Mouse (Mus musculus) kidney, embryonic 16.5 days (tissue): Measurements from ENCODE around the gene Lingo1. TPM values are rescaled to one million over a fixed set of nuclear protein-coding genes. Genes with fewer than 3 reads are reported as not detected.

Source experiments
- ATAC-seq: fragments of 200-750 bp; cut with Nextera tagmentation; 2 replicates; pipeline ENCODE4 v1.8.0; 2017; ENCODE audit warnings: moderate TSS enrichment; ENCODE audit not compliant: low FRiP score, low TSS enrichment
- H3K27ac ChIP-seq: fragments of 300-500 bp; sonication (generic); 2 replicates; pipeline ENCODE4 v1.5.1; 2014; ENCODE audit warnings: low read length
- H3K27me3 ChIP-seq: fragments of 300-500 bp; sonication (generic); 2 replicates; pipeline ENCODE4 v1.6.1; 2014; ENCODE audit warnings: low read length, control low read depth, mixed read lengths; ENCODE audit not compliant: insufficient read depth
- H3K36me3 ChIP-seq: fragments of 300-500 bp; sonication (generic); 2 replicates; pipeline ENCODE4 v1.6.1; 2014; ENCODE audit warnings: low read length, control low read depth, mixed read lengths; ENCODE audit not compliant: insufficient read depth
- H3K4me1 ChIP-seq: fragments of 300-500 bp; sonication (generic); 2 replicates; pipeline ENCODE4 v1.6.1; 2014; ENCODE audit warnings: low read length, control low read depth, mixed read lengths; ENCODE audit not compliant: insufficient read depth
- H3K4me2 ChIP-seq: fragments of 300-500 bp; sonication (generic); replicated peaks from 2 replicates; pipeline ENCODE4 v1.6.1; 2014; ENCODE audit warnings: low read depth, low read length
- H3K4me3 ChIP-seq: fragments of 300-500 bp; sonication (generic); 2 replicates; pipeline ENCODE4 v1.5.1; 2014; ENCODE audit warnings: mild to moderate bottlenecking, low read length
- H3K9ac ChIP-seq: fragments of 300-500 bp; sonication (generic); replicated peaks from 2 replicates; pipeline ENCODE4 v1.6.1; 2014; ENCODE audit warnings: low read length
- H3K9me3 ChIP-seq: fragments of 300-500 bp; sonication (generic); 2 replicates; pipeline ENCODE4 v1.6.1; 2016; ENCODE audit warnings: low read length, control low read depth
- WGBS: fragments of 180-500 bp; shearing (Covaris S2); extraction: QIAGEN DNeasy Blood & Tissue Kit; methylation state at CpG from one replicate; pipeline ENCODE4 v1.1.7; 2014; 5-methylcytosine and 5-hydroxymethylcytosine counted together
- polyA plus RNA-seq: library from polyadenylated mRNA; unstranded; fragments of >200 nt; fragmentation: Nextera tagmentation; extraction: Ambion mirVana; gene quantifications from 2 replicates; pipeline ENCODE4 v1.2.1, GENCODE M21; 2015

Lingo1 gene
- polyA plus RNA-seq, 1 experiment from 2014 or later: 3.2 TPM

- H3K4me2 ChIP-seq: no peak overlapping the region
- H3K9ac ChIP-seq: no peak overlapping the region
- H3K27ac ChIP-seq: no peak overlapping the region
- H3K4me3 ChIP-seq: no peak overlapping the region
- WGBS: 50% methylated on average over 11 of the region's 11 CpGs
- no peaks in the 10 kb centered on the region for H3K27me3 ChIP-seq
- no peak for ATAC-seq
- peaks cover 15% of the 10 kb centered on the region for H3K4me1 ChIP-seq
- no peaks in the 10 kb centered on the region for H3K36me3 ChIP-seq
- no peaks in the 10 kb centered on the region for H3K9me3 ChIP-seq
Observed at GRCm38 (mm10) chr9:56600655-56601054, 195.6 kb downstream of the Lingo1 start.

DNA sequence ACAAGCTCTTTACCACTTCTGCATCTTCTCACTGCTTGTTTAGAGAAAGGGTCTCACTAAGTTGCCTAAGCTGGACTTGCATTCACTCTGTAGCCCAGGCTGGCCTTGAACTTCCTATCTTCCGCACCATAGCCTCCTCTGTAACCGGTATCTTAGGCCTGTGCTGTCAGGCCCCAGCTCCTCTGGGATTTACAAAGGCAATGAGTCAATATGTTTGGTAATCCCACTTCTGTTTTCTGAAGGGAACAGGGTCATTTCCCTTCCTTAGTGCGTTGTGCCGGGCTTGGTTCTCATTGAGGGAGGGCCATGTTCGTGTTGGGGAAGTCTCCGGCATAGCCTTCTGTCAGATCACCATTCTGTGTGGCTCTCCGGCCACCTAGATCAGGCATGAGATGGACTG is 203.6 kb downstream of the Lingo1 start:
- Histone ChIP-seq H3K27ac (no peak overlapping the region), H3K4me3 (no peak overlapping the region), H3K9me3 (no peaks in the 10 kb centered on the region), H3K4me2 (no peak overlapping the region), H3K4me1 (no peaks in the 10 kb centered on the region), H3K9ac (no peak overlapping the region), H3K27me3 (no peaks in the 10 kb centered on the region), H3K36me3 (no peaks in the 10 kb centered on the region)
- no peak for ATAC-seq
- WGBS: 84% methylated on average over 7 of the region's 7 CpGs

DNA sequence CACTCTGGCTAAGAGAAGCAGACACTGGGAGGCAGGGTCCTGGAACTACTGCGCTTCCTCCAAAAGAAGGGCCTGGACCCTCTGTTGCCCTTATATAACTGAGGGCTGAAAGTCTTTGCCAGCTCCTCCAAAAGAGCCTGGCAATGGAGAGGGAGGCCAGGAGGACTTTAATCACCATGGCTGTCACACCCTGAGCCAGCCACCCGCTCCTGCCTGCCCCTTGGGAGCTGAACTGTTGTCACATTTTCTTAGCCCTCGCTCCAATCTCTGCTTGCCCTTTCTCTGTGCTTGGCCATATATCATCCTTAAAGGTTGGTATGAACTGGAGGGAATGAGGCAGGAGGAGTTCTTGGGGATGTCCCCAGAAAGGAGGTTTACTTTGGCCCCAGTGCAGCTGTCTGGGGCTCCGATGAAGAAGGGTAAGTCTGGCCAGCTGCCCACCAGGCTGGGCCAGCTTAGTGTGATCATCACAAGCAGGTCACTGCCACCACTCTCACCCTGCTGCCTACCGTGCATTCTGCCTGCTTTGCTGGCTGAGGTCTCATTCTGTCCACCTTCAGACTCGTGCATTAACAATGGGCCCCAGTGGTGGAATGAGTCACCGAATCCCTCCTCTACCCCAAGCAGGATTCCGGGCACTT is 204.9 kb downstream of the Lingo1 start:
- no peak for ATAC-seq
- Histone ChIP-seq H3K27me3 (no peaks in the 10 kb centered on the region), H3K4me2 (no peak overlapping the region), H3K4me3 (no peak overlapping the region), H3K36me3 (no peaks in the 10 kb centered on the region), H3K9ac (no peak overlapping the region), H3K9me3 (no peaks in the 10 kb centered on the region), H3K27ac (no peak overlapping the region), H3K4me1 (no peaks in the 10 kb centered on the region)
- WGBS: 56% methylated on average over 8 of the region's 8 CpGs

- no peak overlapping the region for H3K4me2 ChIP-seq
- no peaks in the 10 kb centered on the region for H3K27me3 ChIP-seq
- H3K4me1 ChIP-seq: no peaks in the 10 kb centered on the region
- H3K36me3 ChIP-seq: no peaks in the 10 kb centered on the region
- WGBS: 42% methylated on average over 5 of the region's 5 CpGs
- H3K9ac ChIP-seq: no peak overlapping the region
- ATAC-seq: no peak
- no peaks in the 10 kb centered on the region for H3K9me3 ChIP-seq
- no peak overlapping the region for H3K27ac ChIP-seq
- no peak overlapping the region for H3K4me3 ChIP-seq
Observed at GRCm38 (mm10) chr9:56589762-56590161, 206.5 kb downstream of the Lingo1 start.

GRCm38 (mm10) chr9:56584043-56584424 is 212.2 kb downstream of the Lingo1 start:
- H3K36me3 ChIP-seq: no peaks in the 10 kb centered on the region
- no peak overlapping the region for H3K4me3 ChIP-seq
- H3K9me3 ChIP-seq: no peaks in the 10 kb centered on the region
- H3K4me1 ChIP-seq: no peaks in the 10 kb centered on the region
- ATAC-seq: peak; percentile 43; the same call in 1 of the 2 replicates
- WGBS: 53% methylated on average over 7 of the region's 7 CpGs
- H3K27me3 ChIP-seq: no peaks in the 10 kb centered on the region
- H3K9ac ChIP-seq: no peak overlapping the region
- no peak overlapping the region for H3K27ac ChIP-seq
- no peak overlapping the region for H3K4me2 ChIP-seq

- Histone ChIP-seq H3K27ac (no peak overlapping the region), H3K4me1 (no peaks in the 10 kb centered on the region), H3K9ac (no peak overlapping the region), H3K36me3 (no peaks in the 10 kb centered on the region), H3K9me3 (no peaks in the 10 kb centered on the region), H3K27me3 (no peaks in the 10 kb centered on the region), H3K4me3 (no peak overlapping the region), H3K4me2 (no peak overlapping the region)
- ATAC-seq: no peak
- WGBS: 63% methylated on average over 11 of the region's 11 CpGs
Observed at GRCm38 (mm10) chr9:56583139-56584042, 212.9 kb downstream of the Lingo1 start.

- no peaks in the 10 kb centered on the region for H3K27me3 ChIP-seq
- no peaks in the 10 kb centered on the region for H3K9me3 ChIP-seq
- no peaks in the 10 kb centered on the region for H3K36me3 ChIP-seq
- H3K9ac ChIP-seq: no peak overlapping the region
- H3K27ac ChIP-seq: no peak overlapping the region
- no peak for ATAC-seq
- no peak overlapping the region for H3K4me3 ChIP-seq
- H3K4me2 ChIP-seq: no peak overlapping the region
- H3K4me1 ChIP-seq: no peaks in the 10 kb centered on the region
- WGBS: 49% methylated on average over 8 of the region's 8 CpGs
Observed at GRCm38 (mm10) chr9:56582628-56583027, 213.6 kb downstream of the Lingo1 start.

DNA sequence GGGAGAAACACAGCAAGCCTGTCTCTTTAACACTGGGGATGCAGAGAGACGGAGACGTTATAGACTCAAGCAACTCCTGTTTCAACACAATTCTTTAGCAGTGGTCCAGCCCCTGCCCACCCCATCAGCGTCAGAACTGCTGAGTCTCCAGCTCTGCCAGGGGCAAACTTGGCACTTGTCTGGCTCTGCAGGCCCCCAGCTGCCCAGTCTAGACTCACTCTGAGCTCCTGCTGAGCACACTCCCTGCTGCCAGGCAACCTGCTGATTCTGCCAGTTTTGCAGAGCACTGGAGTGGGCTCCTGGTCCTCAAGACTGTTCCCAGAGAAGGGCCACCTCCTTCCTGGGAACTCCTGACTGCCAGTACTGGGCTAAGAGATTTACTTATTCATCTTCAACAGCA is 214.6 kb downstream of the Lingo1 start:
- H3K4me2 ChIP-seq: no peak overlapping the region
- no peak overlapping the region for H3K27ac ChIP-seq
- no peaks in the 10 kb centered on the region for H3K9me3 ChIP-seq
- H3K9ac ChIP-seq: no peak overlapping the region
- no peaks in the 10 kb centered on the region for H3K4me1 ChIP-seq
- H3K4me3 ChIP-seq: no peak overlapping the region
- 59% methylated on average over 3 of the region's 3 CpGs for WGBS
- H3K36me3 ChIP-seq: no peaks in the 10 kb centered on the region
- H3K27me3 ChIP-seq: no peaks in the 10 kb centered on the region
- ATAC-seq: no peak

GRCm38 (mm10) chr9:56581016-56581415 is 215.3 kb downstream of the Lingo1 start:
- no peaks in the 10 kb centered on the region for H3K27me3 ChIP-seq
- H3K36me3 ChIP-seq: no peaks in the 10 kb centered on the region
- no peaks in the 10 kb centered on the region for H3K4me1 ChIP-seq
- H3K27ac ChIP-seq: no peak overlapping the region
- no peak overlapping the region for H3K4me3 ChIP-seq
- no peak overlapping the region for H3K4me2 ChIP-seq
- H3K9me3 ChIP-seq: no peaks in the 10 kb centered on the region
- WGBS: 56% methylated on average over 8 of the region's 8 CpGs
- ATAC-seq: no peak
- H3K9ac ChIP-seq: no peak overlapping the region

DNA sequence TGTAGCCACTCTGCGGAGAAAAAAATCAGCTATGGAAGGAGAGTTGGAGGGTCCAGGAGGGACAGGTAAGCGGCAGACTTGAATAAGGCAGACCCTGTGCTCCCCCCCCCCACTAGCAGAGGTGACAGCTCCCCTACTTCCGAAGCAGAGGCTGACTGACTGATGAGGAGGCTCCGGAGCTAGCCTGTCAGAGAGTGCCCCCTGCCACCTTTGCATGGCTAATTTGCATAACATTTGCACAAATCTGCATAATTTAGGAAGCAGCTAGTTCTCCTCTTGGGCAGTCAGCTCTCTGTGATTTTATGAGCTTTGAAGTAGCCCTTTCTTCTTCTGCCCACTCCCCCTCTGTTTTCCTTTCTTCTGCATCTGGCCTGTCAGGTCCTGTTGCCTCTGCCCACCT is 216.2 kb downstream of the Lingo1 start:
- Histone ChIP-seq H3K4me1 (no peaks in the 10 kb centered on the region), H3K27ac (no peak overlapping the region), H3K9me3 (no peaks in the 10 kb centered on the region), H3K4me2 (no peak overlapping the region), H3K4me3 (no peak overlapping the region), H3K9ac (no peak overlapping the region), H3K36me3 (no peaks in the 10 kb centered on the region), H3K27me3 (no peaks in the 10 kb centered on the region)
- ATAC-seq: no peak
- 15% methylated on average over 4 of the region's 4 CpGs for WGBS
